Mouse (Mus musculus): ENCODE data around the gene Cwf19l1.

DNA sequence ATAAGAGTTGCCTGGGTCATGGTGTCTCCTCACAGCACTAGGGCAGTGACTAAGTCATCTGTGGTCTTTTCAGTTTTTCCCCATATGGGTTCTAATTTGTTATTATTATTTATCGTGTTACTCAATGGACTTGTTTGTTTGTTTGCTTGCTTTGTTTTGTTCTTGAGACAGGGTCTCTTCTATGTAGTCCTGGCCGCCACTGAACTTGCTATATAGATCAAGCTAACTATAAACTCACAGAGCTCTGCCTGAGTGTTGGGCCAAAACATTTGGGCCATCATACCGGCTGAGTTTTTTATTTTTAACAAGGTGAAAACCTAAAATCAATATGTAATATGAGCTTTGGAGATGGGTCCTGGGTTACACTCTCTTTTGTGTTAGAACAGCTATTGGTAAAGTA is 23.7 kb upstream of the Cwf19l1 start:
- TF ChIP-seq POLR2A (IDR thresholded peaks at IDR 0.05; ENCODE audit: low read depth, low read length) (no peak), CTCF (conservative IDR thresholded peaks at IDR 0.05; ENCODE audit: insufficient read depth, insufficient read length, low read depth, low read length) (no peak)

All from kidney, adult 2 months (tissue).